ENCODE assay signal across 7 mouse cellular contexts in genomic region chr4:135963457-135964193, GRCm38 (mm10). TPM values are rescaled to one million over a fixed set of nuclear protein-coding genes. Genes with fewer than 3 reads are reported as not detected.
DNase-seq lines count a peak whose midpoint lies in the region; ATAC-seq lines count a peak whose summit lies in the region.

TSS of gene Gale (plus strand) at chr4:135963727.

- H3K9ac ChIP-seq in intestine, embryonic 14.5 days (ENCODE audit: low read length) = peak within 1 kb of the TSS; percentile 83
- peak within 1 kb of the TSS; percentile 78 for H3K9ac ChIP-seq in midbrain, embryonic 11.5 days (ENCODE audit: low read length)

- H3K4me2 ChIP-seq in intestine, embryonic 14.5 days (ENCODE audit: low read length) = peak within 1 kb of the TSS; percentile 97
- peak within 1 kb of the TSS; percentile 89 for H3K4me2 ChIP-seq in midbrain, embryonic 11.5 days

- peaks cover 11% of the 10 kb centered on the region for H3K4me1 ChIP-seq in intestine, embryonic 14.5 days (replicated peaks; ENCODE audit: control insufficient read depth, insufficient read depth, low read length)
- H3K4me1 ChIP-seq in midbrain, embryonic 11.5 days (ENCODE audit: control insufficient read depth, insufficient read depth, low read length) = peaks cover 9% of the 10 kb centered on the region

- H3K36me3 ChIP-seq in intestine, embryonic 14.5 days (ENCODE audit: control insufficient read depth, insufficient read depth, low read length) = peaks cover 54% of the 10 kb centered on the region
- H3K36me3 ChIP-seq in midbrain, embryonic 11.5 days (ENCODE audit: control insufficient read depth, insufficient read depth, low read length) = peaks cover 8% of the 10 kb centered on the region; the same call in 1 of the 2 replicates

- WGBS in intestine, embryonic 14.5 days = under 1% methylated on average over 55 of the region's 56 CpGs
- WGBS in midbrain, embryonic 11.5 days = under 1% methylated on average over 55 of the region's 56 CpGs

- ATAC-seq in intestine, embryonic 14.5 days (replicated peaks; ENCODE audit: low FRiP score, low TSS enrichment, low read depth) = peak; percentile 89
- peak; percentile 92 for ATAC-seq in midbrain, embryonic 11.5 days (ENCODE audit: low FRiP score)

- DNase-seq in adrenal gland, adult 2 months = peak; percentile 97
- peak; percentile 99 for DNase-seq in embryo, embryonic 11 days
- peak; percentile 95 for DNase-seq in gastrocnemius, postnatal 25 days
- DNase-seq in intestine, embryonic 14.5 days (ENCODE audit: low spot score) = peak; percentile 93
- peak; percentile 95 for DNase-seq in left cerebral cortex, postnatal 36 days (ENCODE audit: low spot score in 2 of 2)
- DNase-seq in midbrain, embryonic 11.5 days (ENCODE audit: low spot score, missing footprints) = peak; percentile 99
- DNase-seq in skeletal muscle tissue, adult 2 months (ENCODE audit: low read depth, low spot score) = peak; percentile 97

- peak within 1 kb of the TSS; percentile 86 for H3K27ac ChIP-seq in intestine, embryonic 14.5 days (ENCODE audit: low read depth)
- peak within 1 kb of the TSS; percentile 68 for H3K27ac ChIP-seq in midbrain, embryonic 11.5 days (ENCODE audit: low read depth, low read length)

- H3K9me3 ChIP-seq in intestine, embryonic 14.5 days (ENCODE audit: control insufficient read depth, low read length) = no peaks in the 10 kb centered on the region
- no peaks in the 10 kb centered on the region for H3K9me3 ChIP-seq in midbrain, embryonic 11.5 days (ENCODE audit: control insufficient read depth, low read length)

- H3K4me3 ChIP-seq in intestine, embryonic 14.5 days (ENCODE audit: low read depth, low read length) = peak within 1 kb of the TSS; percentile 71
- peak within 1 kb of the TSS; percentile 72 for H3K4me3 ChIP-seq in midbrain, embryonic 11.5 days (ENCODE audit: low read depth, low read length)

- H3K27me3 ChIP-seq in intestine, embryonic 14.5 days (replicated peaks; ENCODE audit: control insufficient read depth, insufficient read depth, low read length) = no peaks in the 10 kb centered on the region
- H3K27me3 ChIP-seq in midbrain, embryonic 11.5 days (ENCODE audit: control insufficient read depth, insufficient read depth, low read length) = no peaks in the 10 kb centered on the region; the same call in 1 of the 2 replicates

- intact Hi-C loops in left cerebral cortex, postnatal 36 days (cut with DNase I) = no loop called here

RNA-seq across cellular contexts. Expression of gene Gale, which starts in this region (rescaled TPM):
- 10 to 100 TPM; 15.5 to 24.8 TPM for total RNA-seq in adrenal gland, adult 2 months (2021)
- polyA plus RNA-seq in adrenal gland, adult 2 months (2012; rRNA removed) = 22.9 and 33.3 TPM in 2 replicates
- total RNA-seq in gastrocnemius, postnatal 25 days (2021) = 1 to 10 TPM in 1 of 2 experiments, under 1 TPM in 1; 0.72 to 1.5 TPM
- 50.1 and 62.2 TPM in 2 replicates for polyA plus RNA-seq in intestine, embryonic 14.5 days (2014; fragmentation: Nextera tagmentation; extraction: Ambion mirVana)
- total RNA-seq in left cerebral cortex, postnatal 36 days (2021) = 10 to 100 TPM; 22.4 to 24.1 TPM
- 25.6 and 27.0 TPM in 2 replicates for polyA plus RNA-seq in midbrain, embryonic 11.5 days (2014; fragmentation: Nextera tagmentation; extraction: Ambion mirVana)

Comparison
In these comparisons a context has a peak if more than half of its experiments do, and no peak if none do; other contexts are left out.
1. Peak in every context shown above with its lines: DNase-seq, ATAC-seq, H3K4me3 ChIP-seq and H3K27ac ChIP-seq.
2. RNA of gene Gale (total RNA-seq): 15.5 to 24.8 TPM in adrenal gland, adult 2 months and 22.4 to 24.1 TPM in left cerebral cortex, postnatal 36 days; 0.72 to 1.5 TPM in gastrocnemius, postnatal 25 days; every median in the first group is over 4 times any median in the second.